Mouse (Mus musculus) embryo, embryonic 9.5 days (tissue): ENCODE measurements around the gene Tcaf2.

ENCODE experiments used
- DNase-seq: peaks from one replicate; pipeline ENCODE4 v3.0.0-alpha.2; 2017; ENCODE audit errors: extremely low spot score

The Tcaf2 gene

DNA sequence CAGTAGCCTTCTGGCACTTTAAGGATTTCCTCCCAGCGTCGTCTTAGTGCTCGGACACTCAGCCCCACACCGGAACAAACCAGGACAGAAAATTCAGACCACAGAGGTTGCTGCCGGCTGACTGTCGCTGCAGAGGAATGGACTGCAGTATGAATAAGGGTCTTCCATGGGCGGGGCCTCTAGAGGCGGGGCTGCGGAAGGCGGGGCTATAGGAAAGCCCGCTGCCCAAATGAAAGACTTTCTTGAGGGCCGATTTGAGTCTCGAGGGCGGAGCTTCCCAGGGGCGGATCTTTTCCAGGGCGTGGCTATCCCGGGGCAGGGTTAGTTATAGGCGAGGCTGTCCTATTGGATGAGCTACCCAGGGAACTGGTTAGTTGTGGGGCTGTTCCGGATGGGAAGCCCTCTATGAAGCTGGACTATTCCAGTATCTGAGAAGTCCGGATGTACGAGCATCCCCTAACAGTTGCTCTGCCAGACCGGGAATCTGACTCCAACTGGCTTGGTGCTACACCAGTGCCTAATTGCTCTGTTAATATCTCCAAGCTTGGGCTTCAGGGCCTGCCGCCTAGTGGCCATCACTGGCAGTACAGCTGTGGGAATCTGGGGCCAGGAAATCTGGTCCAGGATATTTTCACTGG is at the start of gene Tcaf2:
Tcaf2 (minus strand) TSS at position 343 of the 638 bp plus-strand sequence.
- DNase-seq: peak; percentile 95

GRCm38 (mm10) chr6:42692517-42693190 is 47.6 kb upstream of the Tcaf2 start:
- peak; percentile 88 for DNase-seq

GRCm38 (mm10) chr6:42692154-42692516 is 47.1 kb upstream of the Tcaf2 start:
- peak; percentile 87 for DNase-seq

DNA sequence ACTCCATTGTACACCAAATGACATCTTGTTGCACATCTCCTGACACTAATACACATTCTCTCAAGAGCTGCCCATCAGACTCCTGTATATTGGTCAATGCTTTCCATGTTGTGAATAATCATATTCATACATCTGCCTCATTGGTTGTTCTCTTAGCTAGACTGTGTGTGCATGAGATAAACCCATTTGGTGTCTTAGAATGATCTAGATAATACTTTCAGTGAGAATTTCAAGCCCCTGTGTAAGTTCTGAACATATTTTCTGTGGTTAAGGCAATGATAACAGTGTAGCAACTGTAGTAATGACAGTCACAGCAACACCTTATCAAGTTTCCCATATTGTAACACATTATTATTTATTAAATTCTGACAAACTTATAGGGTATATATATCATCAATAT is 44.7 kb upstream of the Tcaf2 start:
- no peak for DNase-seq

- DNase-seq: no peak
These were observed 42.9 kb upstream of the Tcaf2 start for GRCm38 (mm10) chr6:42687907-42688306.

DNA sequence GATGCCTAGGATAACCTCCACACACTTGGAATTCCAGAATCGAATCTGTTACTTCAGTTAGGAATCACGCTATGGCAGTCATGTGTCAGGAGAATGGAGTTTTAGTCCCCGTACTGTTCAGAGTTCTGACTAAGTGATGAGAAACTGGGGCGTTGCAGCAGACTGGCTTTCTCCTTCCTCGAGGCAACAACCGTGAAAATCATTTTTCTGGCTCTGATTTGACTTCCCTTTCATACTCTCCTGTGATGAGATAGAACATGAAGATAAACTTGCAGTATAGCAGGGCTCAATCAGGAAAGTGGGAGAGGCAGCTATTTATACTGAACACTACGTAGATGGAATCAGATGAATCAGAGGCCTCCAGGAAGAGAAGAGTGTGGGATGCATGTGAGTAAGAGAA is 35.0 kb upstream of the Tcaf2 start:
- DNase-seq: no peak

- DNase-seq: no peak
These were observed 31.0 kb upstream of the Tcaf2 start for GRCm38 (mm10) chr6:42676011-42676410.

GRCm38 (mm10) chr6:42671767-42672166 is 26.7 kb upstream of the Tcaf2 start:
- DNase-seq: no peak

DNA sequence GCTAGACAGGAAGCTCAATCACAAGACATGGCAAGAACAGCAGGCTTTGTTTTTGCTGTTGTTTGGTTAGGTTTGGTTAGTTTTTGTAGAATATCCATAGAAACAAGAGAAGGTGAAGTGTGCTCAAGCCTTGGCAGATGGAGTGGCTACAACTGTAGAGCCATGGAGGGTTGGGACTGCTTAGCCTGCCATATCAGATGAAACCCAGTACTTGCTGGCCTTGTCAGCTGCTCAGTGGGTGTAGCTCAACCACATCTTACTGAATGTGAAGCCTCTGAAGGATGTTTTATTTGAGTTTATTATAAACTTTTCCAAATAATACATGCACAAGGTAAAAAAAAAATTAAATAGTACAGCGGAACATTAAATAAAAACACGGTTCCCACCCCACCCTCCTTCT is 22.7 kb upstream of the Tcaf2 start:
- DNase-seq: no peak

- no peak for DNase-seq
These were observed 16.7 kb upstream of the Tcaf2 start for GRCm38 (mm10) chr6:42661739-42662138.

DNA sequence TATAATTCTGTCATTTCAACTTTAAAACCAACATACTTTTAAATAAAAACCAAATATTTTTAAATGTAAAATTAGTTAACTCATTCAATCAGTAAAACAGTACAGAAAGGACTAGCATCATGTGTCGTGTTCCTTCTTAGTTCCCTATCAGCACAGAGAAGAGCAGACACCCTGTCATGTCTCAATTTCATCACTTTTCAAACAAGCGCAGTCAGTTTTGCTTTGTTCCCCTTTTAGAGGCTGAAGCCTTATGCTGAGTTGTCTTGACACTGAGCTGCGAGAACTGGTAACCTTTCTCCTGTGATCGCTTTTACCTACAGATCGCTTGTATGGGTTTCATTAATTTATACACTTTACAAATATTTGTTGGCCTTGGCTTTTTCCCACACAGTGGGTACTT is 10.7 kb downstream of the Tcaf2 start:
- no peak for DNase-seq

DNA sequence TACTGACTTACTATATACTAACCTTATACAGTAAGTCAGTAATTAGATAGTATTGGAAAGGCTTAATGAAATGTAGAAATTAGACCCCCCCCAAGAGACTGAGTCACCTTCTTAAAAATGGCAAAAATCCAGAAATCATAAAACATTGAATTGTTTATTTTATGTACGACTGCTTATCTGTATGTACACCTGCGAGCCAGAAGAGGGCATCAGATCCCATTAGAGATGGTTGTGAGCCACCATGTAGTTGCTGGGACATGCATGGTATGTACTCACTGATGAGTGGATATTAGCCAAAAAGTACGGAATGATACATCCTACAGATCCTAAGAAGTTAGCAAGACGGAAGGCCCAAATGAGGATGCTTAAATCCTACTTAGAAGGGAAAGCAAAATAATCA is 13.7 kb downstream of the Tcaf2 start:
- no peak for DNase-seq

DNA sequence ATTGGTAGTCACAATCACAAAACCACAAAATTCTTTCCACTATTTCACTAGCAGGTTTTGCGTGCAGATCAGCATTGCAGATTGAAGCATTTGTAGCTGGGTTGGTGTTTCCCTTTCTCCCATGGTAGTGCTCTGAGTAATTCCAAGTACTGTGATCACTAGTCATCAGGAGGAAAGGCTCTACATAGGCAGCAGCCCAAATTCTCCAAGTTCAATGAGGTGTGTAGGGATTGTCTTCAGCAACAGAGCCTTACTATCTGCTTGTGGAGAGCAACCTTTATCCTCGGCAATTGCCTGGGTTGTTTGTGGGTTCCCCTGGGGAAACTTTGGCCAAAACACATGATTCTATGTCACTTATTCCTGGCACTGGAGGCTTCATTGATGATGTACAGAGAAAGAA is 28.1 kb downstream of the Tcaf2 start:
- DNase-seq: no peak

DNA sequence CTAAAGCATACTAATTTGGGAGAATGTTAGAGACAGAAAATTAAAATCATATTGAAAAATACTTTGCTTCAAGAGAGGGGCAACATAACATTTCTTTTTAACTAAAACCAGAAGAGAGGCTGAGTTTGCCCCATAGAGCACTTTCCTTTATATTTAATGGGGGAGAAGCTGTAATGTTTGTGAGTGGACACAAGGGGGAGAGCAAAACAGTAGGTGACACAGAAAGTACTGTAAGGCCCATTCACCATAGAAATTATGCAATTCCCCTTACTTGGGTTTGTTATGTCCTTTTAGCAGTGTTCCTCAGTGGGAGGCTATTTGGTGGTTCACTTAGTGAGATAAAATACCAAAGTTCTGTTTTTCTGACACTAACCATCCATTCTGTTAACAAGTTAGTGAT is 32.8 kb downstream of the Tcaf2 start:
- no peak for DNase-seq

DNA sequence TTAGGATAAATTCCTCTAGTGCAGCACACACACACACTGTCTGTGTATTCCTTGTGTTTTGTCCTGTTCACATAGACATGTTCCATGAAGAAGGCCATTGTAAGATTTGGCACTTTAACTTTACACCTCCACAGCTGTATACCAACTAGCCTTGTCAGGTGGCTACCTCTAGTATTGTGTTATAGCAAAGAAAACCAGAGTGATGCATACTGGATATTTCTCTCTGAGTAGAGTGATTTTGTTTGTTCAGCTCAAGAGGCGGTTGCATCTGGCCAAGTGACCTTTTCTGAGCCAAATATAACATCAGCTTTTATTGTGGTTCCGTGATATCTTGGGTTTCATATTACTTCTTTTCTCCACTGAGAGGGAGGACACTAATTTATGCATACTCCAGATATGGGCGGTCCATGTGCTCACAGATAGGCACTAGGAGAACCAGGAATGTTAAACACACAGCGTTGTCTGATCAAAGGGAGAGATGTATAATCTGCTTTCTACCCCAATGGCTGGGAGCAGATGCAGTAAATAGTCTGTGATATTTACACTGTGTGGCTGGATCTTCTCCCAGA is 34.0 kb downstream of the Tcaf2 start:
- no peak for DNase-seq

GRCm38 (mm10) chr6:42597592-42597991 is 47.5 kb downstream of the Tcaf2 start, which contains the start of gene Tcaf3:
Tcaf3 (minus strand) TSS chr6:42597692.
- no peak for DNase-seq

GRCm38 (mm10) chr6:42593138-42593882 is 51.7 kb downstream of the Tcaf2 start:
- DNase-seq: no peak

- DNase-seq: no peak
These were observed 58.5 kb downstream of the Tcaf2 start for GRCm38 (mm10) chr6:42586569-42586968.

GRCm38 (mm10) chr6:42583488-42583872 is 61.6 kb downstream of the Tcaf2 start:
- peak; percentile 52 for DNase-seq

- DNase-seq: peak; percentile 2
These were observed 62.1 kb downstream of the Tcaf2 start for GRCm38 (mm10) chr6:42582741-42583487.

DNA sequence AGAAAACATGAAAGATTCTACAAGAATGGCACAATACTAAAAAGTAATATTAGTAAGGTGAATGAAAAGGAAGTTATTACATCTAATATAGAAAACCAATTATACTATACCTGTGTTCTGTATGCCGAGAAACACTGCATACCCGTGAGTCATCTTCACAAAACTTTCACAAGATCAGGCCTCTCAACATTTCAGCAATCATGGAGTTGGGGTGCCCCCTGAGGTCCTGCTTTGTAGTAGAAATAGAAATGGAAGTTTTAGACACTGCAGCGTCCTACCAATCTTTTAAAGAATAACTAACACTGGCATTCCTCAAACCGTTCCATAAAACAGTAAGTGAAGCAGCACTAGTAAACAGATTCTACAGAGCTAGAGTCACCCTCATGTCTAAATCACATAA is 66.4 kb downstream of the Tcaf2 start:
- no peak for DNase-seq

DNA sequence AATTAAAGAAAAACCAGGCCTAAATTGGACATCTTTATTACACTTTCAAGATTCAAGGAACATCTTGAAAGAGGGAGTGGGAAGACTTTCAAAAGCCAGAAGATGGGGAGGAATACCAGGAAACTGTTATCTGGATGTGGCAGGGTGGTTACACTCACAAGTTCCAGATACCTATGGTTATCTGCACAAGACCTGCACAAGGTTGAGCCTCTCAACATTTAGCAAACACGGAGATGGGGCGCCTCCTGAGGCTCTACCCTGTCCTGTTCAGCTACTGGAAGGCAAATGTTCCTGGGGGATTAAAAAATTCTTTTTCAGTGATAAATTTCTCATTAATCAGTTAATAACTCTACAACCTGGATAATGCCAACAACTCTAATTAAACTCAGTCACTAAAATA is 67.6 kb downstream of the Tcaf2 start:
- DNase-seq: no peak
